Mouse (Mus musculus) megakaryocyte, embryonic 14.5 days (primary cell): ENCODE measurements around the gene Ppid. TPM values are rescaled to one million over a fixed set of nuclear protein-coding genes. Genes with fewer than 3 reads are reported as not detected.

Experiments
- H3K27me3 ChIP-seq: replicated peaks from 2 replicates; pipeline ENCODE3; 2012; ENCODE audit warnings: inconsistent platforms
- H3K36me3 ChIP-seq: replicated peaks from 2 replicates; pipeline ENCODE3; 2012; ENCODE audit warnings: low read length, inconsistent platforms, mixed read lengths
- H3K4me1 ChIP-seq: 2 replicates; pipeline ENCODE4 v1.6.1; 2012; ENCODE audit warnings: inconsistent platforms
- H3K4me3 ChIP-seq: replicated peaks from 2 replicates; pipeline ENCODE3; 2012; ENCODE audit warnings: moderate library complexity, mild to moderate bottlenecking, inconsistent platforms
- H3K9me3 ChIP-seq: 2 replicates; pipeline ENCODE4 v1.6.1; 2012; ENCODE audit warnings: inconsistent platforms
- FLI1 ChIP-seq: IDR thresholded peaks from 2 replicates; pipeline ENCODE4 v1.6.1; 2012; ENCODE audit warnings: low read length, inconsistent platforms, mixed read lengths
- GATA1 ChIP-seq: IDR thresholded peaks from 3 replicates; pipeline ENCODE4 v1.6.1; 2012; ENCODE audit warnings: mixed read lengths, low read length, inconsistent platforms, borderline replicate concordance
- polyA plus RNA-seq: library from polyadenylated mRNA; stranded (reverse); fragments of >175 nt; gene quantifications from 2 replicates; pipeline ENCODE4 v1.2.3, GENCODE M21; 2012; ENCODE audit warnings: low replicate concordance; ENCODE audit not compliant: insufficient read depth

Gene Ppid
- polyA plus RNA-seq, 1 experiment, result 7.8 TPM

GRCm38 (mm10) chr3:79589671-79590070 is 1.5 kb upstream of the Ppid start:
- H3K4me1 ChIP-seq, result peaks cover 33% of the 10 kb centered on the region
- peaks cover 15% of the 10 kb centered on the region for H3K36me3 ChIP-seq
- TF ChIP-seq GATA1 (no peak), FLI1 (no peak)
- H3K27me3 ChIP-seq, result no peaks in the 10 kb centered on the region
- H3K9me3 ChIP-seq, result no peaks in the 10 kb centered on the region
- H3K4me3 ChIP-seq, result no peak overlapping the region

GRCm38 (mm10) chr3:79591793-79592471 is 790 bp downstream of the Ppid start:
- H3K4me3 ChIP-seq, result peak overlapping the region; percentile 97
- H3K27me3 ChIP-seq, result no peaks in the 10 kb centered on the region
- peaks cover 31% of the 10 kb centered on the region for H3K4me1 ChIP-seq
- H3K36me3 ChIP-seq, result peaks cover 37% of the 10 kb centered on the region
- no peaks in the 10 kb centered on the region for H3K9me3 ChIP-seq
- TF ChIP-seq FLI1 (no peak), GATA1 (no peak)

GRCm38 (mm10) chr3:79595468-79595867 is 4.3 kb downstream of the Ppid start:
- Histone ChIP-seq H3K27me3 (no peaks in the 10 kb centered on the region), H3K36me3 (peaks cover 71% of the 10 kb centered on the region), H3K4me3 (no peak overlapping the region), H3K4me1 (peaks cover 18% of the 10 kb centered on the region), H3K9me3 (no peaks in the 10 kb centered on the region)
- TF ChIP-seq GATA1 (no peak), FLI1 (no peak)

GRCm38 (mm10) chr3:79609886-79610285 is 18.7 kb downstream of the Ppid start:
- peaks cover 7% of the 10 kb centered on the region for H3K9me3 ChIP-seq
- no peak overlapping the region for H3K4me3 ChIP-seq
- no peak for TF ChIP-seq FLI1
- TF ChIP-seq GATA1, result no peak
- H3K27me3 ChIP-seq, result no peaks in the 10 kb centered on the region
- no peaks in the 10 kb centered on the region for H3K4me1 ChIP-seq
- H3K36me3 ChIP-seq, result peaks cover 87% of the 10 kb centered on the region

- no peak for TF ChIP-seq GATA1
- TF ChIP-seq FLI1, result no peak
- H3K4me3 ChIP-seq, result peak overlapping the region; percentile 99
- no peaks in the 10 kb centered on the region for H3K27me3 ChIP-seq
- peaks cover 10% of the 10 kb centered on the region for H3K4me1 ChIP-seq
- no peaks in the 10 kb centered on the region for H3K9me3 ChIP-seq
- peaks cover 24% of the 10 kb centered on the region for H3K36me3 ChIP-seq
Observed at GRCm38 (mm10) chr3:79627484-79628181, 36.5 kb downstream of the Ppid start.

- H3K36me3 ChIP-seq, result peaks cover 23% of the 10 kb centered on the region
- no peaks in the 10 kb centered on the region for H3K27me3 ChIP-seq
- H3K9me3 ChIP-seq, result no peaks in the 10 kb centered on the region
- H3K4me1 ChIP-seq, result peaks cover 10% of the 10 kb centered on the region
- peak overlapping the region; percentile 99 for H3K4me3 ChIP-seq
- no peak for TF ChIP-seq GATA1
- no peak for TF ChIP-seq FLI1
Observed at GRCm38 (mm10) chr3:79628182-79628560, 37.0 kb downstream of the Ppid start.

GRCm38 (mm10) chr3:79628561-79629415 is 37.6 kb downstream of the Ppid start, which contains the start of gene 4930579G24Rik:
4930579G24Rik (plus strand) TSS chr3:79629079.
- Histone ChIP-seq H3K27me3 (no peaks in the 10 kb centered on the region), H3K4me3 (peak within 1 kb of the TSS; percentile 99), H3K4me1 (peaks cover 10% of the 10 kb centered on the region), H3K36me3 (peaks cover 26% of the 10 kb centered on the region), H3K9me3 (no peaks in the 10 kb centered on the region)
- TF ChIP-seq FLI1 (no peak), GATA1 (peak; percentile 83; the same call in 2 of the 3 replicates)

GRCm38 (mm10) chr3:79629416-79629730 is 38.2 kb downstream of the Ppid start, which contains the start of gene Etfdh:
Etfdh (minus strand) TSS chr3:79629500.
- peaks cover 10% of the 10 kb centered on the region for H3K4me1 ChIP-seq
- peaks cover 27% of the 10 kb centered on the region for H3K36me3 ChIP-seq
- H3K4me3 ChIP-seq, result peak within 1 kb of the TSS; percentile 99
- TF ChIP-seq FLI1 (no peak), GATA1 (no peak)
- H3K9me3 ChIP-seq, result no peaks in the 10 kb centered on the region
- no peaks in the 10 kb centered on the region for H3K27me3 ChIP-seq

- Histone ChIP-seq H3K27me3 (peaks cover 2% of the 10 kb centered on the region), H3K4me3 (no peak overlapping the region), H3K36me3 (no peaks in the 10 kb centered on the region), H3K4me1 (no peaks in the 10 kb centered on the region), H3K9me3 (no peaks in the 10 kb centered on the region)
- TF ChIP-seq GATA1, result no peak
- TF ChIP-seq FLI1, result no peak
Observed at GRCm38 (mm10) chr3:79652129-79652528, 61.0 kb downstream of the Ppid start.

Other genes with a start within 250 kb of the Ppid start
- gene Fnip2, start 23.5 kb upstream of the Ppid start, polyA plus RNA-seq, result 0.19 and 2.8 TPM in 2 replicates
- gene 4930579G24Rik, start 37.7 kb downstream of the Ppid start, polyA plus RNA-seq, result 0.86 TPM in 1 of 2 replicates, not detected in the other
- 6.7 and 13.1 TPM in 2 replicates for gene Etfdh, start 38.2 kb downstream of the Ppid start, polyA plus RNA-seq
- gene Rxfp1, start 146.5 kb downstream of the Ppid start, polyA plus RNA-seq, result 6.8 TPM in 1 of 2 replicates, not detected in the other